Mouse (Mus musculus): Measurements from ENCODE around the gene F2rl3.
A peak's percentile ranks its signal among the peaks of the same experiment; 100 is the strongest.

Gene F2rl3

GRCm38 (mm10) chr8:72780644-72781043, 19.0 kb downstream of the F2rl3 start:
- Histone ChIP-seq H3K36me3 (ENCODE audit: insufficient read depth, low read length) (no peaks in the 10 kb centered on the region), H3K9me3 (ENCODE audit: low read length) (no peaks in the 10 kb centered on the region), H3K4me1 (replicated peaks; ENCODE audit: low read depth, low read length) (no peaks in the 10 kb centered on the region), H3K4me3 (replicated peaks; ENCODE audit: low read length) (no peak overlapping the region), H3K27me3 (ENCODE audit: insufficient read depth, low read length) (no peaks in the 10 kb centered on the region)
- TF ChIP-seq CTCF (conservative IDR thresholded peaks at IDR 0.05; ENCODE audit: low read length) (no peak), NANOG (IDR thresholded peaks at IDR 0.05; ENCODE audit: borderline replicate concordance, low read length) (no peak), POU5F1 (IDR thresholded peaks at IDR 0.05; ENCODE audit: borderline replicate concordance, low read length) (no peak)

GRCm38 (mm10) chr8:72801583-72801982, 39.9 kb downstream of the F2rl3 start:
- H3K9me3 ChIP-seq (ENCODE audit: low read length) = no peaks in the 10 kb centered on the region
- H3K4me1 ChIP-seq (replicated peaks; ENCODE audit: low read depth, low read length) = no peaks in the 10 kb centered on the region
- no peak for TF ChIP-seq CTCF (conservative IDR thresholded peaks at IDR 0.05; ENCODE audit: low read length)
- no peak for TF ChIP-seq POU5F1 (IDR thresholded peaks at IDR 0.05; ENCODE audit: borderline replicate concordance, low read length)
- TF ChIP-seq NANOG (IDR thresholded peaks at IDR 0.05; ENCODE audit: borderline replicate concordance, low read length) = no peak
- H3K27me3 ChIP-seq (ENCODE audit: insufficient read depth, low read length) = no peaks in the 10 kb centered on the region
- H3K36me3 ChIP-seq (ENCODE audit: insufficient read depth, low read length) = no peaks in the 10 kb centered on the region
- no peak overlapping the region for H3K4me3 ChIP-seq (replicated peaks; ENCODE audit: low read length)

- H3K4me1 ChIP-seq (replicated peaks; ENCODE audit: low read depth, low read length) = no peaks in the 10 kb centered on the region
- no peak overlapping the region for H3K4me3 ChIP-seq (replicated peaks; ENCODE audit: low read length)
- no peaks in the 10 kb centered on the region for H3K9me3 ChIP-seq (ENCODE audit: low read length)
- H3K27me3 ChIP-seq (ENCODE audit: insufficient read depth, low read length) = no peaks in the 10 kb centered on the region
- peaks cover 10% of the 10 kb centered on the region; the same call in 1 of the 2 replicates for H3K36me3 ChIP-seq (ENCODE audit: insufficient read depth, low read length)
- TF ChIP-seq CTCF (conservative IDR thresholded peaks at IDR 0.05; ENCODE audit: low read length) (0 out of 2 replicates have a peak, but pooled peaks have one; percentile 3), NANOG (IDR thresholded peaks at IDR 0.05; ENCODE audit: borderline replicate concordance, low read length) (no peak), POU5F1 (IDR thresholded peaks at IDR 0.05; ENCODE audit: borderline replicate concordance, low read length) (no peak)
Measured at GRCm38 (mm10) chr8:72812690-72813089, 51.0 kb downstream of the F2rl3 start.
